Mouse (Mus musculus): Measurements from ENCODE around the gene Wdr70.
A peak's percentile ranks its signal among the peaks of the same experiment; 100 is the strongest.
"Not testable (repeated sequence)": the region's sequence is repeated elsewhere in the genome, so short reads cannot be mapped to it uniquely, and the experiment has no call there.

The Wdr70 gene

GRCm38 (mm10) chr15:8098774-8099749, at the start of gene Wdr70:
TSS of gene Wdr70 (minus strand) at chr15:8099209.
- peak; percentile 30 for DNase-seq (ENCODE audit: extremely low read depth, low read depth, low spot score)

DNA sequence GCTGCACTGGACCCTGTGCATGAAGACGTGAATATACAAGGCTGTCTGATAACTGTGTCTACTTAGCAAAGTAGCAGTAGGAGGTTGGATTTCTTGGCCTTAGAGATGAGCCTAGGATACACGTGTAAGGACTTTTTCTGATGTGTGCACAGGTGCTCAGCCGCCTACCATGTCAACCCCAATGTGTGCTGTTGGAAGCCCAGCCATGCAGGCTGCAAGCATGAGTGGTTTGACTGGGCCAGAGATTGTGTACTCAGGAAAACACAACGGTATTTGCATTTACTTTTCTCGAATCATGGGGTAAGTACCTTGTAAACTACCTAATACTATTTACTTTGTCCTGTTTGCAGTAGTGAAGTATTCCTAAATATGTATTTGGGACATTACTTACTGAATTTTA, 36.6 kb upstream of the Wdr70 start:
- no peak for DNase-seq (ENCODE audit: extremely low read depth, low read depth, low spot score)

DNA sequence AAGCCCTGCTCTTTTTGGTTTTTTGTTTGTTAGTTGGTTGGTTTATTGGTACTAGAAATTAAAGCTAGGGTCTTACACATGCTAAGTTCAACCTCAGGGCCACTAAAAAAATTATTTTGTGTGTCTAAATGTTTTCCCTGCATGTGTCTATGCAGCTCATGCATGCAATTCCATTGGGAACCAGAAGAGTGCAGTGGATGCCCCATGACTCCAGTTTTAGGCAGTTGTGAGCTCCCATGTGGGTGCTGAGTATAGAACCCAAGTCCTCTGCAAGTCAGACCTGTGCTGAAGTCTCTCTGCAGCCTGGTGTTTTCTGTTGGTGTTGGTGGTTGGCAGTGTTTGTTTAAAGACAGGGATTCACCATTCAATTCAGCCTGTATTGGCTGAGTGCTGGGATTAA, 32.8 kb upstream of the Wdr70 start:
- no peak for DNase-seq (ENCODE audit: extremely low read depth, low read depth, low spot score)

DNA sequence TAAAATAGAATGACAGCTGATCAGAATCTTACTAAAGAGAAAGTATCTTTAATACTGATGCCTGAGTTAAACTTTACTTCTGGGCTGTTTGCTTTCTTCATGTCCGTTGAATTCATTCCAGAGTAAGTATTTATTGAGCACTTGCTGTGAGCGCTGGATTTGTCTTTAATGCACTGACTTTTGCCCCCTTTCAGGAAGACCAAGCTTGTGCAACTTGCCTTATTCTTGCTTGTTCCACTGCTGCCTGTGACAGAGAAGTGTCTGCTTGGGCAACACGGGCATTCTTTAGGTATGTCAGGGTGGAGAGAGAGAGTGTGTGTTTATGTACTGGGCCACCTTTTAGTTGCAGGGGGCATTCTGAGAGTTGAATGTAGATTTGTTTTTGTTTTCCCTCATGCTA, 32.3 kb upstream of the Wdr70 start:
- DNase-seq (ENCODE audit: extremely low read depth, low read depth, low spot score): no peak

- no peak for DNase-seq (ENCODE audit: extremely low read depth, low read depth, low spot score)
Observed at GRCm38 (mm10) chr15:8129281-8129680, 30.3 kb upstream of the Wdr70 start.

- DNase-seq (ENCODE audit: extremely low read depth, low read depth, low spot score): no peak
Observed at GRCm38 (mm10) chr15:8109782-8110181, 10.8 kb upstream of the Wdr70 start.

DNA sequence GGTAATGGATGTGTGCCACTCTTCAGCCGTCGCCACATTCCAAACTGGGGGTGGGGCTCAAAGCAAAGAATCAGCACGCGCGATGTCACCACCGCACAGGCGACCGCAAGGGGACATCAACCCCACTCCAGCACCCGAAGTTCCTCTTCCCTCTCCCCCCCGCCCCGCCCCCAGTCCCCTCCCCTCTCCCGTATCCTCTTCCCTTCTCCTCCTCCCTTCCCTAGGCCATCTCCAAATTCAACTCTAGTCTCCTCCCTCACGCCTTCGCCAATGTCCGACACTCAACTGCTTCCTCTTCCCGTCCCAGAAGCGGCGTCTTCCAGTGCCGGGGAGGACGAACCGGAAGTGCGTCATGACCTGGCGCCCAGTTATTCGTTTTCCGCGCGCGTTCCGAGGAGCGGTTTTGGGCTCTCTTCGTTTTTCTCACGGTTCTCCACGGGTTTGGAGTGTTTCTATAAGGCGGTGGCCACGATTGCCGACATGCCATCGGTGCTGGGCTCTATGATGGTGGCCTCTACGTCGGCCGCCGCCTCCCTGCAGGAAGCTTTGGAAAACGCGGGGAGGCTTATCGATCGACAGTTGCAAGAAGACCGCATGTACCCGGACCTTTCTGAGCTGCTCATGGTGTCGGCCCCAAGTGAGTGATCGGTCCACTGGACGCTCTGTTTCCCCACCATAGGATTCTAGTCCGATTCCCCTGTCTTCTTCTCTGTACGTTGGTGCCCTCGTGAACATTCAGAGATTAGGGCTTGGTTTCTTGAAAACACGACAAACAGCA, 10.1 kb upstream of the Wdr70 start, which contains the start of gene Nup155:
TSS of gene Nup155 (plus strand) at position 308 of the 778 bp plus-strand sequence.
- DNase-seq (ENCODE audit: extremely low read depth, low read depth, low spot score): peak; percentile 57

DNA sequence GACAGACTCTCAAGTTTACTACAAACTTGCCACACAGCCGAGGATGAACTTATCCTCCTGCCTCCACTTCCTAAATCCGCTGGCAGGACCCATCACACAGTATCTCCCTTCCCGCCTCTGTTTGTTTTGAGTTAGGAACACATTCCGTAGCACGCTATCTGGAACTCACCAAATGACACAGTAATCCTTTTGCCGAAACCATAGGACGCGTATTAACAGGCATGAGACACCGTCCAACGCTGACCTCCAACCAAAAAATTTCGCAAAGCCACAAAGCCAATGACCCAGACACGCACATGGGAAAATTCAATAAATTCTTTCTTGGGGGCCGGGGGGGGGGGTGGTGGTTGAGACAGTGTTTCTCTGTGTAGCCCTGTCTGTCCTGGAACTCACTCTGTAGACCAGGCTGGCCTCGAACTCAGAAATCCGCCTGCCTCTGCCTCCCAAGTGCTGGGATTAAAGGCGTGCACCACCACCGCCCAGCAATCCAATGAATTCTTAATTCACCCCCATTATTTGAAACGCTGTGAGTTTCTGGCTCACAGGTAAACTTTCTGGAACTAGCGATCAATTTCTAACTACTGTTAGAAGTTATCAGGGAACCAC, 9.5 kb upstream of the Wdr70 start:
- no peak for DNase-seq (ENCODE audit: extremely low read depth, low read depth, low spot score)

DNA sequence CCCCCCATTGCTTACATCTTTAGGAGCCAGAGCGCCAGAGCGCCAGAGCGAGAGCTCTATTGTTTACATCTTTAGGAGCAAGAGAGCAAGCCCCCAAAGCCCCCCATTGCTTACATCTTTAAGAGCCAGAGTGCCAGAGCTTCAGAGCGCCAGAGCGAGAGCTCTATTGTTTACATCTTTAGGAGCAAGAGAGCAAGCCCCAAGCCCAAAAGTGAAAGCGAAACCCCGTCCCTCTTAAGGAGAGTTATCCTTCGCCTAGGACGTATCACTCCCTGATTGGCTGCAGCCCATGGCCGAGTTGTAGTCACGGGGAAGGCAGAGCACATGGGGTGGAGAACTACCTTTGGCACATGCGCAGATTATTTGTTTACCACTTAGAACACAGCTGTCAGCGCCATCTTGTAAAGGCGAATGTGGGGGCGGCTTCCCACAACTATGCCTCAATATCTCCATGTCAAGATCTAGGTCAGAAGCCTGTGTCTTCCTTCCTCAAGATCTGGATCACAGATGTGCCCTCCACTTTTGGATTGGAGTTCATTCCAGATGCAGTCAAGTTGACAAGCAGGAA, 3.0 kb upstream of the Wdr70 start:
- DNase-seq (ENCODE audit: extremely low read depth, low read depth, low spot score): not testable (repeated sequence)

DNA sequence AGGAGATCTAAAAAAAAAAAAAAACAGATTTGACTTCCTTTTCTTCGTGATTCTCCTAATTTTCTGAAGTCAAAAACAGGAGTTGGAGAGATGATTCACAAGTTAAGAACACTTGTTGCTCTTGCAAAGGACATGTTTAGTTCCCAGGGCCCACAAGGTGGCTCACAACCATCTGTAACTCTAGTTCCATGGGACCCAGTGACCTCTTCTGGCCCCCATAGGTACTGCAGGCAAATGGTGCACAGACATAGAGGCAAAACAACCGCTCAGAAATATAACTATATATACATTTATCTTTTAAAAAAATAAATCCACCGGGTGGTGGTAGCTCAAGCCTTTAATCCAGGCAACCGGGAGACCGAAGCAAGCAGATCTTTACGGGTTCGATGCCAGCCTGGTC, 1.2 kb downstream of the Wdr70 start:
- DNase-seq (ENCODE audit: extremely low read depth, low read depth, low spot score): no peak

- DNase-seq (ENCODE audit: extremely low read depth, low read depth, low spot score): not testable (repeated sequence)
Observed at GRCm38 (mm10) chr15:8092668-8093067, 6.3 kb downstream of the Wdr70 start.

DNA sequence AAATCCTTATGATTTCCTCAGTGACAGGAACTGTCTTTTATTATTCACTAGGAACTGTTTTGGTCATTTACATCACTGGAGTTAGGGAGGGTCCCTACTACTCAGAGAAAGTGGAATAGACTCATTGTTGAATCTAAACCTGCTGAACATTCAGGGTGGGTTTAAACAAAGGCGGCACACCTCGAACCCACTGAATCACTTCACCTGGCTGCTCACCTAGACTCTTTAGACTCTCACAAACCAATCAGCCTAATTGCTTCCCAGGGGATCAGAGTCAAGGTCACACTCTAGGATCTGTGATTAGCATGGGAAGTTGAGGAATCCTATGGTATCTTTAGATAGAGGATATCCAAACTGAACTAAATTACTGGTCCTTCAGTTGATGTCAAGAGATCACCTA, 8.3 kb downstream of the Wdr70 start:
- no peak for DNase-seq (ENCODE audit: extremely low read depth, low read depth, low spot score)

GRCm38 (mm10) chr15:8088715-8089114, 10.3 kb downstream of the Wdr70 start:
- DNase-seq (ENCODE audit: extremely low read depth, low read depth, low spot score): no peak

GRCm38 (mm10) chr15:8087293-8087692, 11.7 kb downstream of the Wdr70 start:
- no peak for DNase-seq (ENCODE audit: extremely low read depth, low read depth, low spot score)

DNA sequence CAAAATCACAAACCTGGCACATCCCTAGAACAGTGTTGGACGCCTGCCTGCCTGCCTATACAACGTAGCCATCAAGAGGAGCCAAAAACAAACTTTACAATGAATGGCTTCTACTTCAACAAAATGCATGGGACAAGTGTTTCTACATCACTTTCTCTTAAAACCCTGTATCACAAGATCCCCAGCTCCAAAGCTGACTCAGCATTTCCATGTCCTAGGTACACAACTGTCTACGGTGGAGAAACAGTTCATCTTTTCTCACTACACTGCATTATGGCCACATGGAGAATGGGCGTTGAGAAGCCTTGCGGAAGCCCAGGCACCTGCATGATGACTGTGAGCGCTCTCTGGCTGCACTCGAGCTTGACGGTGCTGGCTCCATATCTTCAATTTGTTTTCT, 16.9 kb downstream of the Wdr70 start:
- no peak for DNase-seq (ENCODE audit: extremely low read depth, low read depth, low spot score)

DNA sequence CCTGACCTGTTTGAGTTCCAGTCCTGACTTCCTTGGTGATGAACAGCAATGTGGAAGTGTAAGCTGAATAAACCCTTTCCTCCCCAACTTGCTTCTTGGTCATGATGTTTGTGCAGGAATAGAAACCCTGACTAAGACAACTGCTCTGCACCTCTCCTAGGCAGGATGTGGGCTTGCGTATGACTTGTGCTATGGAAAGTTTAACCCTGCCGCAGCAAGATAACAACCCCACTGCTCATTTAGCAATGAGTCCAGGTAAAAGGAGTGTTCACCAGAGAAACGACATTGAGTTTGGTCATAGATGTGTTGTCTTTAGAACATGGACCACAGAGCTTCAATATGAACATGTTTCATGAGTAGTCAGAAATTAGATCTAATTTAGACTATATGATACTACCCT, 25.9 kb downstream of the Wdr70 start:
- not testable (repeated sequence) for DNase-seq (ENCODE audit: extremely low read depth, low read depth, low spot score)

DNA sequence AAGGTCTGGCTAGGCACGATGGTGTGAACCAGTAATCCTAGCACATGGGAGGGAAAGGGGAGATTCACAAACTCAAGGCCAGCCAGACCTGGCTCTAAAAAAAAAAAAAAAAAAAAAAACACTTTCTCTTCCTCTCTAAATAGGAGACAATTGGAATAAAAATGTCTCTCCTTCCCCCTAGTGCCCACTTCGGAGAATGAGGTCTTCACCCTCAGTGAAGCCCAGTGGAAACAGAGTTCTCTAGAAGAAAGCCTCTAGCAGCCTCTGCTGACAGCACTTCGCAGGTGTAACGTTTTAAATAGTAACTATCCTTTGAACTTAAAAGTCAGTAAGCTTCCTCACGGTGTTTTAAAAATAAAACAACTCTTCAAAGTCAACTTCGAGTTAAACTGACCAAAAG, 33.8 kb downstream of the Wdr70 start:
- DNase-seq (ENCODE audit: extremely low read depth, low read depth, low spot score): no peak

- DNase-seq (ENCODE audit: extremely low read depth, low read depth, low spot score): no peak
Observed at GRCm38 (mm10) chr15:8051177-8051576, 47.8 kb downstream of the Wdr70 start.

DNA sequence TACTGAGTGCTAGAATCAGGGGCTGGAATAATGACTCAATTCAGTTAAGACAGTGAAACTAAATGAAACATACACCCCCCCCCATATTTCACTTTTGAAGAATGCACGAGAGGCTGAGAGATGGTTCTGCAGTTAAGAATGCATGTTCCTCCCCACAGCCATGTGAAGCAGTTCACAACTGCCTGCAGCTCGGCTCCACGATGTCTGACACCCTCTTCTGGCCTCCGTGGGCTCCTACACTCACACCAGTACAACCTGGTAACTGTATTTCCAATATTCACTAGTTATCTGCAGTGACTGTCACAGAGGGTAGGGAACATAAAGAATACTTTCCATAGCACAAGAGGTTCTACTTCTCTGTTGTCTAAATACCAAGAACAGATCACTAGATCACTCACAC, 59.2 kb downstream of the Wdr70 start:
- no peak for DNase-seq (ENCODE audit: extremely low read depth, low read depth, low spot score)

- no peak for DNase-seq (ENCODE audit: extremely low read depth, low read depth, low spot score)
Observed at GRCm38 (mm10) chr15:8038457-8038856, 60.6 kb downstream of the Wdr70 start.

DNA sequence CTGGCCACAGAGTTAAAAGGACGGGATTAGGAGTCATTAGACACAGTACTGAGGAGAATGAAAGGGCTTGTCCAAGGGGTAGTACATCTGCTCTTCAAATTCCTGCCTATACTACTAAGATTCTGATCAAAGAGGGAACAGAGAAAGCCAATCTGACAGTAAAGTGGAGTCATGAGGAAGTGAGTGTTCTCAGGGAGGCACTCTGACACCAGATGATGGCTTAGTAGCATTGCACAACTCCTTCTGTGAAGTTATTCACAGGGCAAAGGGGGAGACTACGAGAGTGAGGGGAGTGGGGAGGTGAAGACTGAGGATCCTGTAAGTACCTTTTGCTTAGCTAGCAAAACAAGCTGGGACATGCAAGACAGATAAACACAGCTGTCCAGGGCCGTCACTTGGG, 61.2 kb downstream of the Wdr70 start:
- no peak for DNase-seq (ENCODE audit: extremely low read depth, low read depth, low spot score)

All from fat pad, adult 2 months (tissue).